Mouse (Mus musculus): Measurements from ENCODE around the gene Gm10272. TPM values are rescaled to one million over a fixed set of nuclear protein-coding genes. Genes with fewer than 3 reads are reported as not detected.
A peak's percentile ranks its signal among the peaks of the same experiment; 100 is the strongest.

Gm10272 gene
- not detected in 2 replicates for polyA plus RNA-seq (2016; fragmentation: Nextera tagmentation; extraction: Ambion mirVana)

DNA sequence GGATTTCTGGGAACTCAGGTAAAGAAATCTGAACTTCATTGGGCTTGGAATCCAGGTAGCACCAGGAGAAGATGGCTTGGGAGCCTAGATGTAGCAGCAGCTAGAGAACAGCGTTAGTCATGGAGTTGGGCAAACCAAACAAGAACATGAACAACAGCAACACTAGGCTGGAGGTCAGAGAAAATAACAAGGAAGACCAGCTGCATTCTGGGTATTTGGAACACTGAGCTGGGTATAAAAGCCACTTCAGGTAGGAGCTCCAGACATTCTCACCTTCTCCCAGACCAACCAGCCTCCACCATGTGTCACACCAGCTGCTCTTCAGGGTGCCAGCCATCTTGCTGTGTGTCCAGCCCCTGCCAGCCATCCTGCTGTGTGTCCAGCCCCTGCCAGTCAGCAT is at the start of gene Gm10272:
Gm10272 (plus strand) TSS at position 301 of the 400 bp plus-strand sequence.
- Histone ChIP-seq H3K27ac (no peak within 1 kb of the TSS), H3K4me2 (no peak within 1 kb of the TSS), H3K4me1 (replicated peaks) (no peaks in the 10 kb centered on the region), H3K27me3 (no peaks in the 10 kb centered on the region), H3K9ac (replicated peaks) (no peak within 1 kb of the TSS), H3K9me3 (peaks cover 42% of the 10 kb centered on the region), H3K4me3 (replicated peaks) (no peak within 1 kb of the TSS), H3K36me3 (no peaks in the 10 kb centered on the region)
- no peak for ATAC-seq (ENCODE audit: insufficient number of reproducible peaks, insufficient read depth, low FRiP score, low TSS enrichment, low read depth)
- 91% methylated on average over 1 of the region's 1 CpGs for WGBS

DNA sequence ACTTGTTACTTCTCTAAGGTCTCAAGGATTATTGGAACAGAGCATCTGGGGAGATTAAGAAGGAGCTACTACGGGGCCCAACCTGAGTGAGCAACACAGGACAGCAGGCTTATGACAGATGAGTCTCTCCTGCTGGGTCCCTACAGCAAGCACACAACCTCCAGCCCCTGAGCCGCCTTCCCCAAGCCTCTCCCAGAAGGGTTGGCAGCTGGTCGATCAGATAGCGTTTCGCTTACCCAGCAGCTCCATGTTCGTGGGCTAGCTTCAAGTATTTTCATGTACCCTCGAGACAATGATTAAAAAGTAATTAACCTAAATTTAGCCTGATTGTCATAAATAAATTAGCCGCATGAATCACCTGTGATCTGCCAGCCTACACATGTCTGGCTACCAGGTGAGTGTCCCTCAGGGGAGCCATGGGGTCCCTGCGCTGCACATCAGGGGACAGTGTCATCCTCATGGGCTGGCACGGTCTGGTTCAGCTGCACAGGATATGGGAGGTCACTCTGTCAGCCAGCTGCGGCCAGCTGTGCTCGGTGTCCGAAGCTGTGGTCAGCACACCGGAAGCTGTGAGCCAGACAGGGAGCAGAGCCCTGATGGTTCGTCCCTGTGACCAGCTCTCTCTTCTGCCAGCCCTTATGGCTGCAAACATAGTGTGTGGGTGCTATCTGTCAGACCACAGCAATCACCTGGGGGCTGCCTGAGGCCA is 48.0 kb upstream of the Gm10272 start:
- H3K27ac ChIP-seq: no peak overlapping the region
- H3K9me3 ChIP-seq: peaks cover 11% of the 10 kb centered on the region; the same call in 1 of the 2 replicates
- H3K9ac ChIP-seq (replicated peaks): no peak overlapping the region
- no peaks in the 10 kb centered on the region for H3K36me3 ChIP-seq
- peaks cover 5% of the 10 kb centered on the region for H3K27me3 ChIP-seq
- H3K4me2 ChIP-seq: no peak overlapping the region
- no peak for ATAC-seq (ENCODE audit: insufficient number of reproducible peaks, insufficient read depth, low FRiP score, low TSS enrichment, low read depth)
- 0 out of 2 replicates have a peak, but pooled peaks cover 10% of the 10 kb centered on the region for H3K4me1 ChIP-seq (replicated peaks)
- H3K4me3 ChIP-seq (replicated peaks): no peak overlapping the region
- WGBS: 66% methylated on average over 15 of the region's 15 CpGs

DNA sequence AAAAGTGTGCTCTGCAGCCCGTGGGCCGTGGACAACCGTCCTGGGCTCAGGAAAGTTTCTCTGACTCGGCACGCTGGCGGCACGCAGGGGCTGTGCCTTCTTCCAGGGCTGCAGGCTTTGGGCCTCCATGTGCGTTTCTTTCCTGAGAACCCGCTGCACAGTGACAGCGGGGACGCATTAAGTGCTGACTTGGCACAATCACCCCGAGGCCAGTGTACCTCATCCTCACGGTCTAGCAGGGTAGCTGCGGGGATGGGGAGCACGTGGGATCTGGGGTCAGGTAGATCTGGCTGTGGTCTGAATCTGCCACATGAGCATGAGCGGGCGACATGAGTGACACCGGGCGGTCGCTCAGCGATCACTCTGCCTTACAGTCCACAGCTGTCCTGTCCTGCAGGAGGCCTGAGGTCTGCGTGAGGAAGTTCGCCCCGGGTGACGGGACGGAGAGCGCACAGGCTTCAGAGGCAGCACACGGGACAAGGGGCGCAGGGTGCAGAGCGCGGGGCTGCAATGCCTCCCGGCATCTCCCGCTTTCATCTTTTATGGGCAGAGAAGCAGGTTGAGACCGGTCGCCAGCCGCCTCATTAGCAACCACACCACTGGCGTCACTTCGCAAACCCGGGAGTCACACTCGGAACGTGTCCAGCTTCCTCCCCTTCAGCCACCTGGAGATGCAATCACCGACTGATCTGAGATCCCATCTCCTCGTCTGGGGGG is 42.3 kb upstream of the Gm10272 start:
- 22% methylated on average over 43 of the region's 43 CpGs for WGBS
- H3K36me3 ChIP-seq: no peaks in the 10 kb centered on the region
- H3K27ac ChIP-seq: 0 out of 2 replicates have a peak overlapping the region, but pooled peaks have one; percentile 12
- ATAC-seq (ENCODE audit: insufficient number of reproducible peaks, insufficient read depth, low FRiP score, low TSS enrichment, low read depth): peak; percentile 43; the same call in 1 of the 2 replicates
- H3K9me3 ChIP-seq: peaks cover 11% of the 10 kb centered on the region; the same call in 1 of the 2 replicates
- peak overlapping the region; percentile 19; the same call in 1 of the 2 replicates for H3K4me3 ChIP-seq (replicated peaks)
- H3K27me3 ChIP-seq: peaks cover 17% of the 10 kb centered on the region
- H3K4me2 ChIP-seq: peak overlapping the region; percentile 55
- peaks cover 20% of the 10 kb centered on the region for H3K4me1 ChIP-seq (replicated peaks)
- no peak overlapping the region for H3K9ac ChIP-seq (replicated peaks)

DNA sequence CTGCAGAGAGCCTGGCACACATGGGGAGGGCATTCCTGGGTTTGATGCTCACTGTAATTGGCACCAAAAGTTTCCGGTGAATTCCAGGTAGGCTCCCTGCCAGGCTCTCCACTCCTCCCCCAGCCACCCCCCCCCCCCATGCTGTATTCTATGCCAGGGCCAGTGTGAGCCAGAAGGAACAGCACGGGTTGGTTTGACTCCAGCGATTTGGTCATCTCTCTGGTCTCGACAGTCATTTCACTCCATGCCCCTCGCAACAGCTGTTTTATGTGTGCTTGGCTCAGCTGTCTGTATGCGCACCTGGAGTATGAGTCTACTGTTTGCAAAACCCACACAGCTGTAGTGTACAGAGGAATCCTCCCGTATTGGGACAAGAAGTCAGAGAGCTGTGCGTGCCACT is 40.1 kb upstream of the Gm10272 start:
- no peak overlapping the region for H3K9ac ChIP-seq (replicated peaks)
- no peak overlapping the region for H3K4me2 ChIP-seq

DNA sequence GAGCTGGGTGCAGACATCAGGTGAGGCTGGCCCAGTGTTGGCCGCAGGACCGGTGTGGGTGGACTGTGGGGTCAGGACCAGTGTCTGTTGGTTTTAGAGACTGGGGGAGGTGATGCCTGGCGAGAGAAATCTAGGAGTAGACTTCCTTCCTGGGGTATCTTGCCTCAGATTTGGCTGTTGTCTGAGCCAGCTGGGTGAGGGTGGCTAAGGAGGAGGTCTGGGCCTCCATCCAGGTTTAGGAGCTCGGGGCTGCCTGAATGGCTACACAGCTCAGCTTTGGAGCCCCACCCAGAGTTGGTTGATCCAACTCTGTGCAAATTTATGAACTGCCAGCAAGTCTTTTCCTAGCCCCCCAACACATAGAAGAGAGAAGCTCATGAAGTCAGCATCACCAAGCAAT is 39.0 kb upstream of the Gm10272 start:
- Histone ChIP-seq H3K36me3 (no peaks in the 10 kb centered on the region), H3K4me1 (replicated peaks) (peaks cover 20% of the 10 kb centered on the region), H3K27me3 (peaks cover 17% of the 10 kb centered on the region), H3K4me2 (no peak overlapping the region), H3K4me3 (replicated peaks) (no peak overlapping the region), H3K9me3 (no peaks in the 10 kb centered on the region), H3K9ac (replicated peaks) (no peak overlapping the region), H3K27ac (no peak overlapping the region)
- 85% methylated on average over 4 of the region's 4 CpGs for WGBS
- ATAC-seq (ENCODE audit: insufficient number of reproducible peaks, insufficient read depth, low FRiP score, low TSS enrichment, low read depth): no peak

More for the DNA sequence above, 40.1 kb upstream of the Gm10272 start:
- Histone ChIP-seq H3K4me3 (replicated peaks) (no peak overlapping the region), H3K4me1 (replicated peaks) (peaks cover 20% of the 10 kb centered on the region), H3K9me3 (peaks cover under 1% of the 10 kb centered on the region; the same call in 1 of the 2 replicates), H3K36me3 (no peaks in the 10 kb centered on the region), H3K27me3 (peaks cover 17% of the 10 kb centered on the region), H3K27ac (no peak overlapping the region)
- no peak for ATAC-seq (ENCODE audit: insufficient number of reproducible peaks, insufficient read depth, low FRiP score, low TSS enrichment, low read depth)
- WGBS: 70% methylated on average over 8 of the region's 8 CpGs

DNA sequence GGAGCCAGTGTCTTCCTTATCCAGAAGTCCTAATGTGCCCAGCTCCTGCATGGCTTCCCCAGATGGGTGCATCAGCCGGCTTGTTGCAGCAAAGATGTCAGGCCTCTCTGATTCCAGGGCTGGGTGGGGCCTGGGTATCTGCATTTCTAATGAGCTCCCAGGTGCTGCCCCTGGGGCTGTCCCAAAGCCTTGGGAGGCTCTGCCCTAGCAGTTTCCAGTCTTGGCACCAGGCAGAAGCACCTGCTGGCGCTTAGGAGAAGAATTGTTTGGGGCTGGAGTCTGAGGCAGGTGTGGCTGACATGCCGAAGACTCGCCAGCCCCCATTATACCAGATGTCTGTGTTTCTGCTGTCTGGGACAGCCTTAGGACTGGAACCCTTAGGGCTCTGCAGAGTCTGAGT is 35.7 kb upstream of the Gm10272 start:
- no peak for ATAC-seq (ENCODE audit: insufficient number of reproducible peaks, insufficient read depth, low FRiP score, low TSS enrichment, low read depth)
- Histone ChIP-seq H3K36me3 (no peaks in the 10 kb centered on the region), H3K9me3 (no peaks in the 10 kb centered on the region), H3K4me1 (replicated peaks) (peaks cover 26% of the 10 kb centered on the region), H3K9ac (replicated peaks) (no peak overlapping the region), H3K27me3 (peaks cover 8% of the 10 kb centered on the region), H3K27ac (no peak overlapping the region), H3K4me2 (no peak overlapping the region), H3K4me3 (replicated peaks) (no peak overlapping the region)
- 62% methylated on average over 4 of the region's 4 CpGs for WGBS

DNA sequence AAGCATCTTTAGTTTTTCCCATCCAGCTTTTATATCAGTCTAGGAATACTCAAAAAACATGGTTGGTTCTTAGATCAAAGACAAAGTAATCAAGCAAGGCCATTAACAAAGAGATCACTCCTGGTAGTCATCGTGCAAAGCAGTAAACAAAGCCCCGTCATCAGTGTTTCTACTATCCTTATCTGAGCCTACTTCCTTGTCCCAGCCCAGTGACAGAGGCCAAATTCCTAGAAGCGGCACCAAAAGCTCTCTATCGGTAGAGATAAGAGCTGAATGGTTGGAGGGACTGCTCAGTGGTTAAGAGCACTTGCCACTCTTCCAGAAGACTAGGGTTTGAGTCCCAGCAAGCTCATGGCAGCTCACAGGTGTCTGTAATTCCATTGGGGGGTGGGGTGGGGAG is 34.9 kb upstream of the Gm10272 start:
- peaks cover 15% of the 10 kb centered on the region for H3K27me3 ChIP-seq

DNA sequence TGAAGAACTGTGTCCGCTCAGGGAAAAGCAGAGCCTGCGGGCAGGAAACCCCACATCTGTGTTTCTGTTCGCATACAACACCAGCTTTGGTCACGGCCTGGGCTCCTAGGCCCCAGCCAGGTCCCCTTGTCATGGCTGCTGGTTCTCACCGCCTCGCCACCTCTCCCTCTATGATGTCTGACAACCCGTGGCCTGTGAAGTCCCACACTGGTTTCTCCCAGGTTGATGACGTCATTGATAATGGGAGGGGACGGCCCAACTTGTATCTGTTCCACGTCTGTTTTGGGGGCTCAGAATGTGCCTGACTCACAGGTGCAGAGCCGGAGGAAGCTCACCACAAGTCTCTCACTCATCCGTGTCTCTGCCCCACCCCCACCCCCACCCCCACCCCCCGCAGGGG is 32.7 kb upstream of the Gm10272 start:
- Histone ChIP-seq H3K9ac (replicated peaks) (no peak overlapping the region), H3K27ac (no peak overlapping the region), H3K9me3 (no peaks in the 10 kb centered on the region), H3K36me3 (no peaks in the 10 kb centered on the region), H3K27me3 (peaks cover 36% of the 10 kb centered on the region), H3K4me3 (replicated peaks) (no peak overlapping the region), H3K4me2 (no peak overlapping the region), H3K4me1 (replicated peaks) (peaks cover 36% of the 10 kb centered on the region)
- ATAC-seq (ENCODE audit: insufficient number of reproducible peaks, insufficient read depth, low FRiP score, low TSS enrichment, low read depth): no peak
- WGBS: 59% methylated on average over 13 of the region's 13 CpGs

More for the DNA sequence above, 34.9 kb upstream of the Gm10272 start:
- 47% methylated on average over 4 of the region's 4 CpGs for WGBS
- Histone ChIP-seq H3K27ac (no peak overlapping the region), H3K36me3 (no peaks in the 10 kb centered on the region), H3K4me3 (replicated peaks) (no peak overlapping the region), H3K9ac (replicated peaks) (no peak overlapping the region), H3K9me3 (no peaks in the 10 kb centered on the region), H3K4me2 (no peak overlapping the region), H3K4me1 (replicated peaks) (peaks cover 19% of the 10 kb centered on the region)
- ATAC-seq (ENCODE audit: insufficient number of reproducible peaks, insufficient read depth, low FRiP score, low TSS enrichment, low read depth): no peak

DNA sequence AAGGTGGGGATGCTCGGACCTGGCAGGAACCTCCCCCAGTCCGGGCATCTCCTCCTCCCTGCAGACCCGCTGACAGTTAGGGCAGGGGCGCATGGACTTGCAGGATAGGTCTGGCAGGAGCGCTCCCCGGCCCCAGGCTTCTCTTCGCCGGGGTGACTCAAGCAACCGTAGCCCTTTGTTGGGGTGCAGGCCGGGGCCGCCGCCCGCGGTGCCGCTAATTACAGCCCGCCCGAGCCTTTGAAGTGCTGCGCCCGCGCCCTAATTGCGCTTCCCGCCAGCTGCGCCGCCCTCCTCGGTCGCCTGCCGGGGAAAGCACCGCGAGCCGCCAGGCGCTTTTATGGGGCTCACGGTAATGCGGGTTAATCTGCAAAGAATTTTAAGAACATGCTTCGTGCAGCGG is 28.9 kb upstream of the Gm10272 start:
- under 1% methylated on average over 35 of the region's 35 CpGs for WGBS
- peak overlapping the region; percentile 53 for H3K27ac ChIP-seq
- H3K9ac ChIP-seq (replicated peaks): peak overlapping the region; percentile 48
- peaks cover 50% of the 10 kb centered on the region for H3K4me1 ChIP-seq (replicated peaks)
- H3K4me3 ChIP-seq (replicated peaks): peak overlapping the region; percentile 39
- peaks cover 47% of the 10 kb centered on the region for H3K27me3 ChIP-seq
- no peaks in the 10 kb centered on the region for H3K36me3 ChIP-seq
- ATAC-seq (ENCODE audit: insufficient number of reproducible peaks, insufficient read depth, low FRiP score, low TSS enrichment, low read depth): 0 out of 2 replicates have a peak, but pooled peaks have one; percentile 4
- H3K4me2 ChIP-seq: peak overlapping the region; percentile 82
- no peaks in the 10 kb centered on the region for H3K9me3 ChIP-seq

DNA sequence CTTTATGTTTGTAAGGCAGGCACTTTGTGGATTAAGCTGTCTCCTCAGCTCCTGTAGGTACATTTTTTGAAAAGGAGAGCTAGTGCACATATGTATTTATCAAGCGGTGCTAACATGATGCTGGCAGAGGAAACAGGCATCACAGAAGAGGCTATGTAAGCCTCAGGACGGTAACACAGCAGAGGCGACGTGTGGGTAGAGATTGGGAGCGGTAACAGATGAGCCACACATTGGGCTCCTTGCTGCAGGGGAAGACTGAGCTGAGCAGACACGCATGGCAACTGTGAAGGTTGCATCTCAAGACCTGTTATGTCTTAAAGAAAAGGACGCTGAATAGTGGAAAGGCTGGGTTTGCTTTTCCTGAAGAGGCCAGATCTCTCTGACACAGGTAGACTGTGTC is 23.4 kb upstream of the Gm10272 start:
- H3K36me3 ChIP-seq: no peaks in the 10 kb centered on the region
- no peak for ATAC-seq (ENCODE audit: insufficient number of reproducible peaks, insufficient read depth, low FRiP score, low TSS enrichment, low read depth)
- no peak overlapping the region for H3K4me2 ChIP-seq
- H3K27ac ChIP-seq: no peak overlapping the region
- H3K4me3 ChIP-seq (replicated peaks): no peak overlapping the region
- peaks cover 50% of the 10 kb centered on the region for H3K4me1 ChIP-seq (replicated peaks)
- H3K27me3 ChIP-seq: peaks cover 53% of the 10 kb centered on the region
- H3K9me3 ChIP-seq: no peaks in the 10 kb centered on the region
- no peak overlapping the region for H3K9ac ChIP-seq (replicated peaks)
- 78% methylated on average over 7 of the region's 7 CpGs for WGBS

DNA sequence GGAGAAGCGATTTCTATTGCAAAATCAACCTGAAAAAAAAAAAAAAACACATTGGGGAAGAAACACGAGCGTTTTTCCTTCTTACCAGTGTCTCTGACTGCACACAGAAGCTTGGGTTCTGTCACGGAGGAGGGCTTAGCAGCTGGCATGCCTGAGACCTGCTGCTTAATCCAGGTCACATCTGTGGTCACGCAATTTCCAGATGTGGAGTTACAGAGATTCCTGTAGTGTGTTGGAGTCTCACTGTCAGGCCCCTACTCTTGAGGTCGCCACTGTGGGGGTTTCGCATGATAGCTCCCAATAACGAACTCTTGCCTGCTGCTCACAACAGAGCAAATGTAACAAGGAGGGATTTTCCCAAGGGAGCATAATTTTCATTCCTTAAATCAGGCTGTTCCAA is 22.2 kb upstream of the Gm10272 start:
- ATAC-seq (ENCODE audit: insufficient number of reproducible peaks, insufficient read depth, low FRiP score, low TSS enrichment, low read depth): no peak
- Histone ChIP-seq H3K27ac (no peak overlapping the region), H3K4me2 (no peak overlapping the region), H3K36me3 (no peaks in the 10 kb centered on the region), H3K4me3 (replicated peaks) (no peak overlapping the region), H3K4me1 (replicated peaks) (peaks cover 42% of the 10 kb centered on the region), H3K9ac (replicated peaks) (no peak overlapping the region), H3K9me3 (no peaks in the 10 kb centered on the region), H3K27me3 (peaks cover 55% of the 10 kb centered on the region)
- 13% methylated on average over 8 of the region's 8 CpGs for WGBS
